Mouse (Mus musculus) spleen, adult 2 months (tissue): ENCODE results near the gene Gsk3a. TPM values are rescaled to one million over a fixed set of nuclear protein-coding genes. Genes with fewer than 3 reads are reported as not detected.
A peak's percentile ranks its signal among the peaks of the same experiment; 100 is the strongest.

ENCODE experiments used
- DNase-seq, 2 experiments: peaks; one replicate each; pipeline versions ENCODE4 v3.0.0 to v3.0.0-alpha.2; 2012 to 2021; ENCODE audit warnings: low spot score in 2 of 2, low read depth in 1 of 2
- H3K27ac ChIP-seq: fragments of 200-500 bp; 2 replicates; pipeline ENCODE4 v1.5.1; 2012; ENCODE audit warnings: low read length, inconsistent platforms; ENCODE audit not compliant: insufficient read depth
- H3K27me3 ChIP-seq: fragments of 200-500 bp; 2 replicates; pipeline ENCODE4 v1.6.1; 2012; ENCODE audit warnings: mild to moderate bottlenecking, moderate library complexity, low read length, inconsistent platforms; ENCODE audit not compliant: control insufficient read depth, insufficient read depth
- H3K36me3 ChIP-seq: fragments of 200-500 bp; 2 replicates; pipeline ENCODE4 v1.6.1; 2012; ENCODE audit warnings: mild to moderate bottlenecking, low read length, inconsistent platforms; ENCODE audit not compliant: control insufficient read depth, insufficient read depth
- H3K4me1 ChIP-seq: fragments of 200-500 bp; 2 replicates; pipeline ENCODE4 v1.6.1; 2011; ENCODE audit warnings: inconsistent platforms; ENCODE audit not compliant: control insufficient read depth, insufficient read depth, insufficient read length
- H3K4me3 ChIP-seq: fragments of 200-500 bp; 2 replicates; pipeline ENCODE4 v1.5.1; 2011; ENCODE audit warnings: mild to moderate bottlenecking, inconsistent platforms; ENCODE audit not compliant: insufficient read depth, insufficient read length; ENCODE audit errors: extremely low read depth
- CTCF ChIP-seq: fragments of 200-500 bp; IDR thresholded peaks from 2 replicates; pipeline ENCODE4 v1.5.1; 2011; ENCODE audit warnings: mild to moderate bottlenecking, inconsistent platforms; ENCODE audit not compliant: insufficient read depth, insufficient read length, insufficient replicate concordance; ENCODE audit errors: extremely low read depth
- POLR2A ChIP-seq: fragments of 200-500 bp; IDR thresholded peaks from 2 replicates; pipeline ENCODE4 v1.6.1; 2011; ENCODE audit warnings: low read depth, low read length, inconsistent platforms
- WGBS: fragments of 180-500 bp; shearing (Covaris S2); methylation state at CpG from one replicate; pipeline ENCODE4 v1.1.7; 2018; 5-methylcytosine and 5-hydroxymethylcytosine counted together
- polyA plus RNA-seq: library from polyadenylated mRNA; depleted of rRNA; stranded (reverse); fragments of >200 nt; gene quantifications from 2 replicates; pipeline ENCODE4 v1.2.3, GENCODE M21; 2012; rRNA removed

The Gsk3a gene
- polyA plus RNA-seq, 1 experiment: 106 TPM

- Histone ChIP-seq H3K4me3 (peak overlapping the region; percentile 21; the same call in 1 of the 2 replicates), H3K4me1 (peaks cover 24% of the 10 kb centered on the region), H3K36me3 (no peaks in the 10 kb centered on the region), H3K27me3 (peaks cover 19% of the 10 kb centered on the region), H3K27ac (no peak overlapping the region)
- DNase-seq: peak; percentile 32 to 41
- TF ChIP-seq CTCF (no peak), POLR2A (no peak)
- WGBS: 6% methylated on average over 21 of the region's 21 CpGs
These were observed 55.8 kb downstream of the Gsk3a start for GRCm38 (mm10) chr7:25181814-25182213.

- DNase-seq: peak in 1 of 2 experiments; percentile 73
- Histone ChIP-seq H3K4me1 (peaks cover 24% of the 10 kb centered on the region), H3K4me3 (peak overlapping the region; percentile 21; the same call in 1 of the 2 replicates), H3K27ac (no peak overlapping the region), H3K36me3 (no peaks in the 10 kb centered on the region), H3K27me3 (peaks cover 19% of the 10 kb centered on the region)
- TF ChIP-seq POLR2A: no peak
- TF ChIP-seq CTCF: peak; percentile 92
- 4% methylated on average over 15 of the region's 15 CpGs for WGBS
These were observed 56.3 kb downstream of the Gsk3a start for GRCm38 (mm10) chr7:25181331-25181790.

GRCm38 (mm10) chr7:25180512-25180911, 57.1 kb downstream of the Gsk3a start:
- no peak for DNase-seq
- H3K4me1 ChIP-seq: peaks cover 24% of the 10 kb centered on the region
- no peak overlapping the region for H3K27ac ChIP-seq
- WGBS: 6% methylated on average over 6 of the region's 6 CpGs
- no peak for TF ChIP-seq CTCF
- no peak for TF ChIP-seq POLR2A
- no peaks in the 10 kb centered on the region for H3K36me3 ChIP-seq
- H3K4me3 ChIP-seq: no peak overlapping the region
- peaks cover 19% of the 10 kb centered on the region for H3K27me3 ChIP-seq

- Histone ChIP-seq H3K4me1 (peaks cover 24% of the 10 kb centered on the region), H3K27ac (no peak within 1 kb of the TSS), H3K27me3 (peaks cover 19% of the 10 kb centered on the region), H3K36me3 (no peaks in the 10 kb centered on the region), H3K4me3 (peak within 1 kb of the TSS; percentile 49; the same call in 1 of the 2 replicates)
- WGBS: 1% methylated on average over 52 of the region's 56 CpGs
- peak in 1 of 2 experiments; percentile 71 for DNase-seq
- TF ChIP-seq CTCF (no peak), POLR2A (no peak)
These were observed 58.0 kb downstream of the Gsk3a start, which contains the start of gene Pou2f2 for GRCm38 (mm10) chr7:25179606-25180161. Gene Pou2f2, minus strand, starts transcription at chr7:25179726.

- TF ChIP-seq POLR2A: no peak
- no peak for TF ChIP-seq CTCF
- Histone ChIP-seq H3K4me1 (peaks cover 24% of the 10 kb centered on the region), H3K27me3 (peaks cover 19% of the 10 kb centered on the region), H3K36me3 (no peaks in the 10 kb centered on the region), H3K27ac (no peak overlapping the region), H3K4me3 (peak overlapping the region; percentile 41; the same call in 1 of the 2 replicates)
- 5% methylated on average over 50 of the region's 56 CpGs for WGBS
- no peak for DNase-seq
These were observed 58.7 kb downstream of the Gsk3a start for GRCm38 (mm10) chr7:25178787-25179605.

GRCm38 (mm10) chr7:25178317-25178716, 59.3 kb downstream of the Gsk3a start:
- TF ChIP-seq POLR2A: no peak
- Histone ChIP-seq H3K36me3 (no peaks in the 10 kb centered on the region), H3K27me3 (peaks cover 19% of the 10 kb centered on the region), H3K4me3 (no peak overlapping the region), H3K4me1 (peaks cover 24% of the 10 kb centered on the region), H3K27ac (no peak overlapping the region)
- no peak for DNase-seq
- 7% methylated on average over 17 of the region's 17 CpGs for WGBS

Other genes starting within 250 kb of the Gsk3a start
- 11.2 and 16.0 TPM in 2 replicates for gene Atp1a3, start 231.9 kb downstream of the Gsk3a start, polyA plus RNA-seq
- gene Grik5, start 165.5 kb downstream of the Gsk3a start, polyA plus RNA-seq: 10.2 and 12.9 TPM in 2 replicates
- gene Zfp574, start 165.3 kb downstream of the Gsk3a start, polyA plus RNA-seq: 23.7 and 34.7 TPM in 2 replicates
- gene Pou2f2, start 58.1 kb downstream of the Gsk3a start, polyA plus RNA-seq: 61.7 and 83.3 TPM in 2 replicates
- gene Dedd2, start 17.2 kb downstream of the Gsk3a start, polyA plus RNA-seq: 75.5 and 77.0 TPM in 2 replicates
- 14.4 and 16.4 TPM in 2 replicates for gene Zfp526, start 16.4 kb downstream of the Gsk3a start, polyA plus RNA-seq
- 17.2 and 21.3 TPM in 2 replicates for gene Erf, start 12.9 kb upstream of the Gsk3a start, polyA plus RNA-seq
- 112 and 128 TPM in 2 replicates for gene Cic, start 29.9 kb upstream of the Gsk3a start, polyA plus RNA-seq
- 62.9 and 90.7 TPM in 2 replicates for gene Pafah1b3, start 60.1 kb upstream of the Gsk3a start, polyA plus RNA-seq
- gene Prr19, start 63.6 kb upstream of the Gsk3a start, polyA plus RNA-seq: 0.07 TPM in 1 of 2 replicates, not detected in the other
- gene Tmem145, start 68.3 kb upstream of the Gsk3a start, polyA plus RNA-seq: not detected in 2 replicates
- gene Megf8, start 79.3 kb upstream of the Gsk3a start, polyA plus RNA-seq: 11.0 and 11.9 TPM in 2 replicates
- not detected in 2 replicates for gene Cnfn, start 131.9 kb upstream of the Gsk3a start, polyA plus RNA-seq
- 35.0 and 46.0 TPM in 2 replicates for gene Lipe, start 160.9 kb upstream of the Gsk3a start, polyA plus RNA-seq
- gene Cxcl17, start 175.0 kb upstream of the Gsk3a start, polyA plus RNA-seq: not detected in 2 replicates
- 16.0 and 16.3 TPM in 2 replicates for gene Ceacam1, start 239.8 kb upstream of the Gsk3a start, polyA plus RNA-seq